Mouse (Mus musculus): ENCODE data around the gene St3gal3.

St3gal3 gene

GRCm38 (mm10) chr4:117928699-117929241 lies 205.9 kb downstream of the St3gal3 start:
- DNase-seq (ENCODE audit: low read depth, low spot score): peak; percentile 21

GRCm38 (mm10) chr4:117928234-117928633 lies 206.5 kb downstream of the St3gal3 start:
- peak; percentile 38 for DNase-seq (ENCODE audit: low read depth, low spot score)

- no peak for DNase-seq (ENCODE audit: low read depth, low spot score)
Observed at GRCm38 (mm10) chr4:117926545-117927482, 207.9 kb downstream of the St3gal3 start.

- no peak for DNase-seq (ENCODE audit: low read depth, low spot score)
Observed at GRCm38 (mm10) chr4:117924916-117925315, 209.8 kb downstream of the St3gal3 start.

GRCm38 (mm10) chr4:117923450-117923849 lies 211.3 kb downstream of the St3gal3 start:
- DNase-seq (ENCODE audit: low read depth, low spot score): no peak

- DNase-seq (ENCODE audit: low read depth, low spot score): no peak
Observed at GRCm38 (mm10) chr4:117921358-117921757, 213.4 kb downstream of the St3gal3 start.

- no peak for DNase-seq (ENCODE audit: low read depth, low spot score)
Observed at GRCm38 (mm10) chr4:117918762-117919161, 216.0 kb downstream of the St3gal3 start.

- DNase-seq (ENCODE audit: low read depth, low spot score): no peak
Observed at GRCm38 (mm10) chr4:117918261-117918660, 216.5 kb downstream of the St3gal3 start.

- no peak for DNase-seq (ENCODE audit: low read depth, low spot score)
Observed at GRCm38 (mm10) chr4:117917847-117918246, 216.9 kb downstream of the St3gal3 start.

GRCm38 (mm10) chr4:117917402-117917801 lies 217.3 kb downstream of the St3gal3 start:
- DNase-seq (ENCODE audit: low read depth, low spot score): no peak

- no peak for DNase-seq (ENCODE audit: low read depth, low spot score)
Observed at GRCm38 (mm10) chr4:117916386-117916785, 218.3 kb downstream of the St3gal3 start.

- peak; percentile 43 for DNase-seq (ENCODE audit: low read depth, low spot score)
Observed at GRCm38 (mm10) chr4:117915489-117916105, 219.1 kb downstream of the St3gal3 start.

- DNase-seq (ENCODE audit: low read depth, low spot score): peak; percentile 98
Observed at GRCm38 (mm10) chr4:117914591-117915442, 219.9 kb downstream of the St3gal3 start, which contains the start of gene Ipo13. Gene Ipo13, minus strand, starts transcription at chr4:117914999.

- peak; percentile 30 for DNase-seq (ENCODE audit: low read depth, low spot score)
Observed at GRCm38 (mm10) chr4:117914031-117914430, 220.7 kb downstream of the St3gal3 start.

GRCm38 (mm10) chr4:117913421-117913820 lies 221.3 kb downstream of the St3gal3 start:
- no peak for DNase-seq (ENCODE audit: low read depth, low spot score)

GRCm38 (mm10) chr4:117912685-117913273 lies 221.9 kb downstream of the St3gal3 start:
- DNase-seq (ENCODE audit: low read depth, low spot score): no peak

- DNase-seq (ENCODE audit: low read depth, low spot score): no peak
Observed at GRCm38 (mm10) chr4:117912131-117912561, 222.6 kb downstream of the St3gal3 start.

GRCm38 (mm10) chr4:117908834-117909453 lies 225.8 kb downstream of the St3gal3 start:
- no peak for DNase-seq (ENCODE audit: low read depth, low spot score)

GRCm38 (mm10) chr4:117906196-117906595 lies 228.5 kb downstream of the St3gal3 start:
- no peak for DNase-seq (ENCODE audit: low read depth, low spot score)

- no peak for DNase-seq (ENCODE audit: low read depth, low spot score)
Observed at GRCm38 (mm10) chr4:117904761-117905160, 230.0 kb downstream of the St3gal3 start.

All from A20 (cell line).